ENCODE assay signal across 12 mouse cellular contexts in genomic region chr16:21827153-21827552, GRCm38 (mm10). TPM values are rescaled to one million over a fixed set of nuclear protein-coding genes. Genes with fewer than 3 reads are reported as not detected.
A peak's percentile ranks its signal among the peaks of the same experiment; 100 is the strongest.
DNase-seq lines count a peak whose midpoint lies in the region; ATAC-seq and TF ChIP-seq lines count a peak whose summit lies in the region.
"Had no signal": no experiment of that assay in that cellular context is flagged by ENCODE, and none has a peak within 500 bp of the region (broad histone marks: within the 10 kb centered on the region; RNA-seq: fewer than 3 reads in every experiment).

No protein-coding gene starts in this region.

- peak overlapping the region; percentile 77 for H3K9ac ChIP-seq in liver, adult 2 months (ENCODE audit: low read depth, low read length)
- no peak overlapping the region for H3K9ac ChIP-seq in liver, embryonic 12.5 days

- TF ChIP-seq POLR2A in liver, adult 2 months (IDR thresholded peaks at IDR 0.05; ENCODE audit: extremely low read depth, insufficient read depth, low read length): no peak
- no peak for TF ChIP-seq POLR2A in small intestine, adult 2 months (IDR thresholded peaks at IDR 0.05; ENCODE audit: low read depth, low read length)

- no peaks in the 10 kb centered on the region for H3K9me3 ChIP-seq in liver, embryonic 12.5 days (replicated peaks)

- H3K27me3 ChIP-seq in liver, adult 2 months (ENCODE audit: control insufficient read depth, insufficient read depth, low read length): no peaks in the 10 kb centered on the region
- no peaks in the 10 kb centered on the region for H3K27me3 ChIP-seq in liver, embryonic 12.5 days (replicated peaks)
- H3K27me3 ChIP-seq in small intestine, adult 2 months (ENCODE audit: control insufficient read depth, insufficient read depth, low read length): no peaks in the 10 kb centered on the region

- H3K27ac ChIP-seq in liver, adult 2 months (replicated peaks; ENCODE audit: insufficient read depth, low read depth, low read length): peak overlapping the region; percentile 75
- H3K27ac ChIP-seq in liver, embryonic 12.5 days: no peak overlapping the region
- peak overlapping the region; percentile 96 for H3K27ac ChIP-seq in small intestine, adult 2 months (ENCODE audit: insufficient read depth, low read depth, low read length)
- H3K27ac ChIP-seq: hindbrain, postnatal 0 days had no signal

- H3K4me1 ChIP-seq in liver, adult 2 months (ENCODE audit: control insufficient read depth, insufficient read depth, low read length): peaks cover 19% of the 10 kb centered on the region
- peaks cover 4% of the 10 kb centered on the region; the same call in 1 of the 2 replicates for H3K4me1 ChIP-seq in liver, embryonic 12.5 days
- peaks cover 19% of the 10 kb centered on the region for H3K4me1 ChIP-seq in small intestine, adult 2 months (ENCODE audit: control insufficient read depth, insufficient read depth, insufficient read length, low read length)

- no peak overlapping the region for H3K4me2 ChIP-seq in liver, embryonic 12.5 days

- TF ChIP-seq CTCF in liver, adult 2 months (IDR thresholded peaks at IDR 0.05; ENCODE audit: low read depth, low read length): no peak
- no peak for TF ChIP-seq CTCF in small intestine, adult 2 months (IDR thresholded peaks at IDR 0.05; ENCODE audit: extremely low read depth, insufficient read length, insufficient replicate concordance, low read depth, low read length)

- DNase-seq in liver, adult 2 months (ENCODE audit: extremely low read depth, low read depth, low spot score): peak; percentile 56
- DNase-seq in heart, postnatal 4 days: peak; percentile 21
- peak; percentile 73 for DNase-seq in kidney, postnatal 14 days
- DNase-seq in layer of hippocampus, adult 9-10 months (ENCODE audit: low spot score): no peak
- DNase-seq in cerebellum, postnatal 4 days (ENCODE audit: low spot score in 2 of 2): no peak
- no peak for DNase-seq in T-cell, adult 2 months (ENCODE audit: low spot score)
- DNase-seq: lung, postnatal 10 days; retina, postnatal 1 day had no signal

- peaks cover 14% of the 10 kb centered on the region; the same call in 1 of the 2 replicates for H3K79me2 ChIP-seq in liver, adult 2 months (ENCODE audit: control insufficient read depth, insufficient read depth, low read length)

- peak overlapping the region; percentile 73 for H3K4me3 ChIP-seq in liver, adult 2 months (ENCODE audit: insufficient read depth, low read depth, low read length)
- H3K4me3 ChIP-seq in liver, embryonic 12.5 days: no peak overlapping the region
- peak overlapping the region; percentile 65 for H3K4me3 ChIP-seq in small intestine, adult 2 months (ENCODE audit: low read depth, low read length)

- no peak for ATAC-seq in liver, embryonic 12.5 days
- ATAC-seq: hindbrain, postnatal 0 days had no signal

- WGBS in liver, adult 2 months: 7% methylated on average over 4 of the region's 4 CpGs
- WGBS in liver, embryonic 12.5 days (ENCODE audit: insufficient replicate concordance): 57% methylated on average over 4 of the region's 4 CpGs
- 7% methylated on average over 4 of the region's 4 CpGs for WGBS in small intestine, adult 2 months

- H3K36me3 ChIP-seq in liver, adult 2 months (ENCODE audit: control insufficient read depth, insufficient read depth, low read length): no peaks in the 10 kb centered on the region
- H3K36me3 ChIP-seq in liver, embryonic 12.5 days: no peaks in the 10 kb centered on the region
- no peaks in the 10 kb centered on the region for H3K36me3 ChIP-seq in small intestine, adult 2 months (ENCODE audit: control insufficient read depth, insufficient read depth, low read length)

RNA-seq across cellular contexts. Expression of gene Map3k13, which starts 33.0 kb away (rescaled TPM):
- 7.0 and 8.8 TPM in 2 replicates for total RNA-seq in liver, adult 2 months (2014; rRNA removed)
- 3.8 and 5.3 TPM in 2 replicates for polyA plus RNA-seq in liver, adult 2 months (2012; rRNA removed)
- polyA plus RNA-seq in liver, embryonic 12.5 days (2016; fragmentation: Nextera tagmentation; extraction: Ambion mirVana): 0.35 and 0.41 TPM in 2 replicates
- 1 to 10 TPM; 1.1 to 1.4 TPM for total RNA-seq in heart, postnatal 4 days (2021)
- 4.6 and 11.2 TPM in 2 replicates for polyA plus RNA-seq in small intestine, adult 2 months (2012; rRNA removed)
- total RNA-seq: monocyte, adult 5-6 weeks had no signal

RNA-seq across cellular contexts. Expression of gene Ehhadh, which starts 39.5 kb away (rescaled TPM):
- total RNA-seq in liver, adult 2 months (2014; rRNA removed): 263 and 266 TPM in 2 replicates
- 168 and 174 TPM in 2 replicates for polyA plus RNA-seq in liver, adult 2 months (2012; rRNA removed)
- 5.0 TPM in 2 replicates for polyA plus RNA-seq in liver, embryonic 12.5 days (2016; fragmentation: Nextera tagmentation; extraction: Ambion mirVana)
- total RNA-seq in heart, postnatal 4 days (2021): 1 to 10 TPM; 7.4 to 7.9 TPM
- polyA plus RNA-seq in small intestine, adult 2 months (2012; rRNA removed): 20.4 and 21.1 TPM in 2 replicates

Comparison
In these comparisons a context has a peak if more than half of its experiments do, and no peak if none do; other contexts are left out.
1. DNase-seq: peak in liver, adult 2 months (single experiment), heart, postnatal 4 days (single experiment) and kidney, postnatal 14 days (single experiment); none in layer of hippocampus, adult 9-10 months (single experiment), cerebellum, postnatal 4 days (0 of 2) and T-cell, adult 2 months (single experiment).